Mouse (Mus musculus): Measurements from ENCODE around the gene Deaf1. TPM values are rescaled to one million over a fixed set of nuclear protein-coding genes. Genes with fewer than 3 reads are reported as not detected.

The Deaf1 gene
- polyA plus RNA-seq (2015; fragmentation: Nextera tagmentation; extraction: Ambion mirVana): 178 and 200 TPM in 2 replicates

DNA sequence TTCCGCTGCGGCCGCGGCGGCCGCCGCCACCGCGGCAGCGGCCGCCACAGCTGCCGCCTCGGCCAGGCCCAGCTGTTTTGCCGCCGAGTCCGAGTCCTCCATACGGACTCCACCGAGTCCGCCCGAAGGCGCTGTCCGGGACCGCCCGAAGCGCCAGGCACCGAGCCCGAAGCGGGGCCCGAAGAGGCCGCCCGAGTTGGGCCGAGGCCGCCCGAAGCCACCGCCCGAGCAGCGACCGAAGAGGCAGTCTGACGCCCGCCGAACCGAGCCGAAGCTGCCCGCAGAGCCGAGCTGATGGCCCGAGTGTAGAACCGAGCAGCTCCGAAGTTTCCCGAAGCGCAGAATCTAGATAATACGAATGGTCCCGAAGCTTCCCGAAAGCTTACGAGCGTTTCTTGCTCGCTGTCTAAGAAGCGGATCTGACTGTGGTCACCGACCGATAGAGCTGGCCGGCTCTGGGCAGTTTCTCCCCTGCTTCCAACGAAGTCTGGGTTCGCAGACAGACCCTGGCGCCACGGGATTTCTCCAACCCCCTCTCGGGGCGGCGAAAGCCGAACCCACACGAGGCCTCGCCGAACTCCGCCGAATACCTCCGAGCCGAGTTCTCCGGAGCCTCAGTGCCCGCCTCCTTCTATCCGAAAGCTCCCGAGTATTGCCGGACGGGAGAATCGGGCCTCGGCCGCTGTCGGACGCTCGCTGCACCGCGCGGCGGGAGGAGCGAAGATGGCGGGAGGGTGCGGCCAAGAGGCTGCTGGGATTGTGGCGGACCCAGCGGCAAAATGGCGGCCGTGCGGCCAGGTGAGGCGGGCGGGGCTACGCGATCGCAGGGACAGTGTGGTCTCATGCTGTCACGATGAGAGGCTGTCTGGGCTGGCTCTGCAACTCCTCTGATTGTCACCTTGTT lies at the start of gene Deaf1, which contains the start of gene Tmem80:
Gene Deaf1 (minus strand): TSS at position 222 of the 904 bp plus-strand sequence.
Gene Tmem80 (plus strand): TSS at position 271 of the 904 bp plus-strand sequence.
- Histone ChIP-seq H3K9me3 (replicated peaks) (no peaks in the 10 kb centered on the region), H3K27ac (replicated peaks) (peak within 1 kb of the TSS; percentile 100), H3K27me3 (replicated peaks) (no peaks in the 10 kb centered on the region), H3K4me3 (replicated peaks) (peak within 1 kb of the TSS; percentile 57), H3K4me1 (peaks cover 36% of the 10 kb centered on the region), H3K36me3 (peaks cover 16% of the 10 kb centered on the region), H3K4me2 (peak within 1 kb of the TSS; percentile 92), H3K9ac (replicated peaks) (peak within 1 kb of the TSS; percentile 81)
- peak; percentile 96 for ATAC-seq (ENCODE audit: low FRiP score)
- WGBS: under 1% methylated on average over 105 of the region's 105 CpGs

DNA sequence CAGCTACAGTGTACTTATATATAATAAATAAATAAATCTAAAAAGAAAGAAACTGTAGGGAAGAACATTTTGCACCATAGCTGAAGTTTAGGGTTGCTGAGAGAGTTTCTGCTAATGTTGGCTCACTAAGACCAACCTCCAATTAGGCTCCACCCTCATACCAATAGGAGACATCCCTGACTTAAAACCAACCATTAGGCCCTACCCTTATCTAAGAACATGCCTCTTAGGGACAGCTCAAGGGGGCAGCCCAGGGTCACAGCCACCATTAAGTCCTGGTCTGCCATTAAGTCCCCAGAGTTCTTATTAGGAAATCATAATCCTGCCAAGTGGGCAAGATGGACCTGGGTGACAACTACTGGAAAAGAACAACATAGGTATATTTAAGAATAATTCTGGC lies 46.9 kb upstream of the Deaf1 start:
- no peaks in the 10 kb centered on the region for H3K27me3 ChIP-seq (replicated peaks)
- H3K9ac ChIP-seq (replicated peaks): no peak overlapping the region
- no peaks in the 10 kb centered on the region for H3K36me3 ChIP-seq
- no peaks in the 10 kb centered on the region for H3K9me3 ChIP-seq (replicated peaks)
- no peak overlapping the region for H3K27ac ChIP-seq (replicated peaks)
- H3K4me3 ChIP-seq (replicated peaks): no peak overlapping the region
- ATAC-seq (ENCODE audit: low FRiP score): no peak
- H3K4me1 ChIP-seq: no peaks in the 10 kb centered on the region
- H3K4me2 ChIP-seq: no peak overlapping the region

DNA sequence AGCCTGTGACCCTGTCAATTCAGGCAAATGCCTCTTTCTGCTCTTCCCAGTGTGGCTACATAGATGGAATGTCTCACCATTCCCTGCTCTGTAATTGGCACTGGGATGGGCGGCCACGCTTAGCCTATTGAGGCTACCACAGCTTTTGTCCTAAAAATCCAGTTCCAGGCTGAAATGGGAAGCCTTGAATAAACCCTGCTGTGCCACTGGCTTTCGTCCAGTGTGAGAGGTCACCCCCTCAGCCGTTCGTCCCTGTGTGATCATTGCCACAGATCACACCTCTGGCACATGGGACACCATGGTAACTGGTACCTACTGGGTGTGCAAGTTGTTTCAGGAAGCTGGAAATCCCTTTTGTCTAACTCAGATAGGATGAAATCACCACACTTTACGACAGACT lies 46.1 kb upstream of the Deaf1 start:
- H3K36me3 ChIP-seq: no peaks in the 10 kb centered on the region
- H3K27ac ChIP-seq (replicated peaks): no peak overlapping the region
- H3K9me3 ChIP-seq (replicated peaks): no peaks in the 10 kb centered on the region
- WGBS: 32% methylated on average over 6 of the region's 6 CpGs
- no peak overlapping the region for H3K4me3 ChIP-seq (replicated peaks)
- H3K27me3 ChIP-seq (replicated peaks): no peaks in the 10 kb centered on the region
- no peak overlapping the region for H3K9ac ChIP-seq (replicated peaks)
- H3K4me1 ChIP-seq: no peaks in the 10 kb centered on the region
- ATAC-seq (ENCODE audit: low FRiP score): no peak
- no peak overlapping the region for H3K4me2 ChIP-seq

DNA sequence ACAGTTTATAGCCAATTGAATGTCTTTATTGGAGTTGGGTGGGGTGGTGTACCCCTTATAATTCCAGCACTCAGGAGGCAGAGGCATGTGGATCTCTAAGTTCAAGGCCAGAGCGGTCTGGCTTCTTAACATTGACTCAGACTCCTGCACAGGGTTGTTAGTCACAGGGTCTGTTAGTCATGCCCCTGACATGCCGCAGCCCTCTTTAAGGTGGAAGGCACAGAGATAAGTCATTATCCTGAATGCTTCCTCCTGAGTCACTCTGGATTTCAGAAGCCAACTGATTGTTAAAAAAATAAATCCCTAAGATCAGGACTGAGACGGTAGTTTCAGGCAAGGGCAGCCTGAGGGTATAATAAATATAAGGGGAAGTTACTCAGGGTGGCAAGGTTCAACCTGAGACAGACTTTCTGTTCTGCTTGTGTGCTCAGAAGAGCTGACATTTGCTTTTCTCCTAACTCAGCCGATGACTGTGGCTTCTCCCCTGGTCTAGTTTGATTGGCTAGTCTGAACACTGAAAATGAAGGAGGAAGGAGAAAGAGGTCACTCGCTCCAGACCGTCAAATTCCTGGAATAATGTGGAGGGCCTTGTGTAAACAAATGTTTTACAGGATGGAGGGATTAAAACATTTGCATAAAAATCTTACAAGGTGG lies 44.6 kb upstream of the Deaf1 start:
- H3K4me1 ChIP-seq: no peaks in the 10 kb centered on the region
- H3K36me3 ChIP-seq: no peaks in the 10 kb centered on the region
- H3K9ac ChIP-seq (replicated peaks): no peak overlapping the region
- WGBS: 78% methylated on average over 6 of the region's 6 CpGs
- no peaks in the 10 kb centered on the region for H3K9me3 ChIP-seq (replicated peaks)
- ATAC-seq (ENCODE audit: low FRiP score): no peak
- H3K4me2 ChIP-seq: no peak overlapping the region
- no peaks in the 10 kb centered on the region for H3K27me3 ChIP-seq (replicated peaks)
- H3K27ac ChIP-seq (replicated peaks): no peak overlapping the region
- no peak overlapping the region for H3K4me3 ChIP-seq (replicated peaks)

DNA sequence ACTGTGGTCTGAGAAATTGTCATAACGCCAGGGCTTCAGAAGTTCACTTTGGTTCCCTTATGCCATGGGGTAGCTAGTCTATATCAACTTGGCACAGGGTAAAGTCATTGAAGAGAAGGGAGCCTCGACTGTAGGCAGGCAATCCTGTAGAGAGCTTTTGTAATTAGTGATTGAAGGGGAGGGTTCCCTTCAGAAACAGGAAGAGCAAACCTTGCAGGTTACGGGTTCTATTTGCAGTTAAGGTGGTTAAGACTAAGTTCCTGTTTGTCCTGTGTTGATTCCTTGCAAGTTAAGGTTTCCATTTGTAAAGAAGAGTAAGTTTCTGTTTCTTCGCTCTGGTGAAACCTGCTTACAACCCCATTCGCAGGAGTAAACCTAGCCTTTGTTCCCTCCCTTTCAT lies 42.4 kb upstream of the Deaf1 start:
- no peaks in the 10 kb centered on the region for H3K36me3 ChIP-seq
- H3K9me3 ChIP-seq (replicated peaks): no peaks in the 10 kb centered on the region
- no peak overlapping the region for H3K9ac ChIP-seq (replicated peaks)
- no peak for ATAC-seq (ENCODE audit: low FRiP score)
- no peaks in the 10 kb centered on the region for H3K4me1 ChIP-seq
- H3K4me2 ChIP-seq: no peak overlapping the region
- H3K4me3 ChIP-seq (replicated peaks): no peak overlapping the region
- H3K27me3 ChIP-seq (replicated peaks): 0 out of 2 replicates have a peak, but pooled peaks cover 8% of the 10 kb centered on the region
- WGBS: 58% methylated on average over 5 of the region's 5 CpGs
- H3K27ac ChIP-seq (replicated peaks): no peak overlapping the region

DNA sequence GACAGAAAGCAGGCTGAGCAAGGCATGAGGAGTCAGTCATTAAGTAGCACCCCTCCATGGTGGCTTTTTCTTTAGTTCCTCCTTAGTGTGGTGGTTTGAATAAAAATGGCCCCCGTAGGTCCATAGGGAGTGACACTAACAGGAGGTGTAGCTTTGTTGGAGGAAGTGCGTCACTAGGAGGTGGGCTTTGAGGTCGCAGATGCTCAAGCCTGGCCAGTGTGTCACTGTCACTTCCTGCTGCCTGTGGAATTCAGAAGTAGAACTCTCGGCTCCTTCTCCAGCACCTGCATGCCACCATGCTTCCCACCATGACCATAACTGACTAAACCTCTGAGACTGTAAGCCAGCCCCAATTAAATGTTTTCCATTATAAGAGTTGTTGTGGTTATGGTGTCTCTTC lies 39.9 kb upstream of the Deaf1 start:
- Histone ChIP-seq H3K4me2 (no peak overlapping the region), H3K9ac (replicated peaks) (no peak overlapping the region), H3K9me3 (replicated peaks) (no peaks in the 10 kb centered on the region), H3K36me3 (no peaks in the 10 kb centered on the region), H3K4me3 (replicated peaks) (no peak overlapping the region), H3K27me3 (replicated peaks) (peaks cover 14% of the 10 kb centered on the region; the same call in 1 of the 2 replicates), H3K27ac (replicated peaks) (no peak overlapping the region), H3K4me1 (no peaks in the 10 kb centered on the region)
- WGBS: 85% methylated on average over 4 of the region's 4 CpGs
- no peak for ATAC-seq (ENCODE audit: low FRiP score)

DNA sequence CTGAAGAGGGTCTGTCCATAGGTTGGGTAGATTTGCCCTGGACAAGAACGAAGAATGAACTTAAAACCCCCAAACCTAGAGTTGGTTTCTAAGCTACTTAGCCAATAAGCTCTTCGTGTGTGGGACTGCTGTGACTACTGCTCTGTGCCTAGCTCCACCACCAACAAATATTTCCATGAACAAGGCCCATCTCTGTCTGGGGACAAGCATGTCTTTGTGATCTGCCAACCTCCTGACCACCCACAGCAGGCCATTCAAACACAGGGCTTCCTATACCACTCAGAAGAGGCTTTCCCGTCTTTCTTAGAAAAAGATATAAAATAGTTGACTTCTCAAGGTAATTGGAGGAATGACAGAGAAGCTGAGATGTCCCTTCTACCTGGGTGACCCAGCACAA lies 37.6 kb upstream of the Deaf1 start:
- H3K27ac ChIP-seq (replicated peaks): no peak overlapping the region
- no peak overlapping the region for H3K9ac ChIP-seq (replicated peaks)
- H3K4me2 ChIP-seq: no peak overlapping the region
- no peaks in the 10 kb centered on the region for H3K9me3 ChIP-seq (replicated peaks)
- peaks cover 33% of the 10 kb centered on the region for H3K27me3 ChIP-seq (replicated peaks)
- 83% methylated on average over 3 of the region's 3 CpGs for WGBS
- H3K4me1 ChIP-seq: 0 out of 2 replicates have a peak, but pooled peaks cover 3% of the 10 kb centered on the region
- H3K36me3 ChIP-seq: no peaks in the 10 kb centered on the region
- ATAC-seq (ENCODE audit: low FRiP score): no peak
- no peak overlapping the region for H3K4me3 ChIP-seq (replicated peaks)

DNA sequence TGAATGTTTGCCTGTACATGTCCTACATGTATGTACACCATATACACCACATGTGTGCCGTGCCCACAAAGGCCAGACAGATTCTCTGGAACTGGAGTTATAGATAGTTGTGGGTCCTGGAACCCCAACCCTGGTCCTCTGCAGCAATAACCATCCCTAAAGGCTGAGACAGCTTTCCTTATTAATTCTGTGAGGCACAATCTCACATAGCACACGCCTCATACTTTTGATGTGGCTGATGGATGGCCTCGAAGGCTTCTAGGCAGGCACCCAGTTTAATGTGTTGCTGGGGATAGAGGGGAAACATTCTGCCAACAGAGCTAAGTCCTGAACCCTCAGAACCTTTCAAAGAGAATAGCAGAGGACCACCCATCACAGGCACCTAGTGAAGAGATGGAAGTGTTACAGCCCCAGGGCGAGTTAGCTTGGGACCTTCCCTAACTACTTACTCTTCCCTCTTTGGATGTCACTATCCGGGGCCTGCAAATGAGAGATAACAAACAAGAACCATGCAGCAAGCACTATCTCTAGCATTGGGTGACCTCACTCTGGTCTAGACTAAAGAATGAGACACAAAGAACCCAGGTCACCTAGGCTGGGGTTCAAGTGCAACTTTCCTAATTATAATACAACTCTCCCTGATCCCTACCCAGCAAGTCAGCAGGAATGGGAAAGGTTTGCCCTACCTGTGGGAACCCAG lies 37.0 kb upstream of the Deaf1 start:
- Histone ChIP-seq H3K27ac (replicated peaks) (no peak overlapping the region), H3K36me3 (no peaks in the 10 kb centered on the region), H3K9me3 (replicated peaks) (no peaks in the 10 kb centered on the region), H3K4me1 (0 out of 2 replicates have a peak, but pooled peaks cover 3% of the 10 kb centered on the region), H3K27me3 (replicated peaks) (peaks cover 36% of the 10 kb centered on the region), H3K4me2 (no peak overlapping the region), H3K9ac (replicated peaks) (no peak overlapping the region), H3K4me3 (replicated peaks) (no peak overlapping the region)
- ATAC-seq (ENCODE audit: low FRiP score): no peak
- 85% methylated on average over 5 of the region's 5 CpGs for WGBS

DNA sequence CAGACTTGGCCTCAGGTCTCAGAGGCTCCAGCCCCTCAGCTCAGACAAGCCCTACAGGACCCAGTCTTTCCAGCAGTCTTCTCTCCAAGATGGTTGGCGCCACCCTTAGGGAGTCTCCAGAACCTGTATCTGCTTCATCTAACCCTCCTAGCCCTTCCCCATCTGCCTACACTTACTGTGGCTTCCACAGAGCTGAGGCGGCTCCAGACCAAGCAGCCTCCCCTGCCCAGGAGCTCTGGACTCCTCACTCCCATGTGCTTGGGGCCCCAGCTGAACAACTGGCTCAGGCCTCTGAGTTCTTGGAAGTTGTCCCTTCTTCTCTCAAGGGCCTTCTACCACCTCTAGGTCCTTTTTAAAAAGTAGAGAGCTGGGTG lies 36.2 kb upstream of the Deaf1 start:
- Histone ChIP-seq H3K27me3 (replicated peaks) (peaks cover 40% of the 10 kb centered on the region), H3K4me1 (0 out of 2 replicates have a peak, but pooled peaks cover 3% of the 10 kb centered on the region), H3K9me3 (replicated peaks) (no peaks in the 10 kb centered on the region), H3K36me3 (no peaks in the 10 kb centered on the region), H3K4me2 (no peak overlapping the region), H3K27ac (replicated peaks) (no peak overlapping the region), H3K4me3 (replicated peaks) (no peak overlapping the region), H3K9ac (replicated peaks) (no peak overlapping the region)
- no peak for ATAC-seq (ENCODE audit: low FRiP score)
- 66% methylated on average over 2 of the region's 2 CpGs for WGBS

DNA sequence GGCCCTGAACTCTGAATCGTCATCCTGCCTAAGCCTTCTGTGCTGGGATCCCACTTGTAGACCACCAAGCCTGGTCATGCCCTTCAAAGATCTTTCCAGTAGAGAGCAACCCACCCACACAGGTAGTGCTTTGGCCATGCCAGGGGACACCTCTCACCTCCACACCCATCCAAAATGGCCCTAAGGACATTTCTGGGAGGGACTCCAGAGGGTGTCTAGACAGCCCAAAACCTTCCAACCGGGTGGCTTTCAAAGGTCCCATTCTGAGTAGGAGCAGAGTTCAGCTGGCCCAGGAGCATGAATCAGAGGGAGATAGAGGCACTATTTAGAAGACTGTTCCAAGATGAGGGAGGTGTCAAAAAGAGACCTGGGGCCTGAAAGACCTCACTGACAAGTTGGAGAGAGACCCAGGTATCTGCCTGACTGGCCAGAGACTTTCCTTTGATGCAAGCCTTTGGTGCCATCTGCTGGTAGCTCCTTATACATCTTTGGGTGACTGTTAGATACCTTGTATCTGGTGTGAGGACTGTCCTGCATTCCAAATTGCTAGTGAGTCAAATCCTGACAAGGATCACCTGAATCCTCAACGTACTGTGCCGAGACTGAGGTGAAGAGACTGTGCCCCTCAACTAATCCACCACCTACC lies 35.7 kb upstream of the Deaf1 start:
- no peak overlapping the region for H3K9ac ChIP-seq (replicated peaks)
- H3K9me3 ChIP-seq (replicated peaks): no peaks in the 10 kb centered on the region
- H3K4me1 ChIP-seq: 0 out of 2 replicates have a peak, but pooled peaks cover 3% of the 10 kb centered on the region
- H3K27ac ChIP-seq (replicated peaks): no peak overlapping the region
- no peak overlapping the region for H3K4me2 ChIP-seq
- ATAC-seq (ENCODE audit: low FRiP score): peak; percentile 72; the same call in 1 of the 2 replicates
- peaks cover 40% of the 10 kb centered on the region for H3K27me3 ChIP-seq (replicated peaks)
- 69% methylated on average over 4 of the region's 4 CpGs for WGBS
- no peak overlapping the region for H3K4me3 ChIP-seq (replicated peaks)
- H3K36me3 ChIP-seq: no peaks in the 10 kb centered on the region

DNA sequence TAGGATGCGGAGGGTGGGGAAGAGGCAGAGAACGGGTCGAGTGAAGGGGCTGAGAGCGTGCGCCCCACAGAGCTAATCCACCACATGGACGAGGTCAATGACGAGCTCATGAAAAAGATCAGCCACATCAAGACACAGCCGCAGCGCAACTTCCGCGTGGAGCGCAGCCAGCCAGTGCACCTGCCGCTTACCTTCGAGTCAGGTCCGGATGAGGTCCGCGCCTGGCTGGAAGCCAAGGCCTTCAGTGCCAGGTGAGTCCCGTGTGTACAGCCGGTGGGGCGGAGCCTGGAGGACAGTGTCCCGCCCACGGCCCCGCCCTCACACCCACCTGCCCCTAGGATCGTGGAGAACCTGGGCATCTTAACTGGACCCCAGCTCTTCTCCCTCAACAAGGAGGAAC lies 34.0 kb upstream of the Deaf1 start:
- ATAC-seq (ENCODE audit: low FRiP score): no peak
- Histone ChIP-seq H3K9ac (replicated peaks) (no peak overlapping the region), H3K36me3 (no peaks in the 10 kb centered on the region), H3K27ac (replicated peaks) (no peak overlapping the region), H3K4me1 (0 out of 2 replicates have a peak, but pooled peaks cover 3% of the 10 kb centered on the region), H3K4me2 (peak overlapping the region; percentile 25; the same call in 1 of the 2 replicates), H3K4me3 (replicated peaks) (no peak overlapping the region), H3K27me3 (replicated peaks) (peaks cover 40% of the 10 kb centered on the region), H3K9me3 (replicated peaks) (no peaks in the 10 kb centered on the region)
- WGBS: 18% methylated on average over 24 of the region's 24 CpGs

All from neural tube, embryonic 15.5 days (tissue).